Mouse (Mus musculus) E14TG2a.4 (cell line): ENCODE results near the gene P2ry13.

Experiments
- CTCF ChIP-seq: conservative IDR thresholded peaks from 2 replicates; pipeline ENCODE4 v1.5.1; 2014; ENCODE audit warnings: low read length
- NANOG ChIP-seq: IDR thresholded peaks from 2 replicates; pipeline ENCODE4 v1.6.1; 2014; ENCODE audit warnings: borderline replicate concordance, low read length, mixed read lengths
- POU5F1 ChIP-seq: IDR thresholded peaks from 2 replicates; pipeline ENCODE4 v1.6.1; 2014; ENCODE audit warnings: low read length, borderline replicate concordance

GRCm38 (mm10) chr3:59222303-59222702, 11.6 kb upstream of the P2ry13 start:
- TF ChIP-seq CTCF = no peak
- no peak for TF ChIP-seq NANOG
- TF ChIP-seq POU5F1 = no peak
